Mouse (Mus musculus): Measurements from ENCODE around the gene Olfr813.
"Not testable (repeated sequence)": the region's sequence is repeated elsewhere in the genome, so short reads cannot be mapped to it uniquely, and the experiment has no call there.

Gene Olfr813

DNA sequence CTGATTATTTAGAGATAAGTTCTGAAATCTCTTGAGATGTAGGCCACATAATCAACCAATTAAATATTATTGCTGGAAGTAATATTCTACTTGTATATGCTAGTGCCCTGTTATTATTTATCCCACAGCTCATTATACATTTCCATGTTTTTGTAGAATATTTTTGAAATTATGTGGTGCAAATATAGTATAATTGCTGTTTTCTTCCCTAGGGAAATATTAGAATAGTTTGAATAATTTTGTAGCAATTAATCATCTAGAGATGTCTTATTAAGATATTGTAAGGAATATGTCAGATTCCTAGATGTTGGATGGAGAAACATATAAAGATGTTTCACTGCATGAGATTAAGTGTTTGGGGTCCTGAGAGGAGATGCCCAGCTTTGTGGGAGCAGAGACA, at the start of gene Olfr813:
Olfr813 (plus strand) TSS at position 301 of the 400 bp plus-strand sequence.
- no peak for DNase-seq (ENCODE audit: low spot score)

DNA sequence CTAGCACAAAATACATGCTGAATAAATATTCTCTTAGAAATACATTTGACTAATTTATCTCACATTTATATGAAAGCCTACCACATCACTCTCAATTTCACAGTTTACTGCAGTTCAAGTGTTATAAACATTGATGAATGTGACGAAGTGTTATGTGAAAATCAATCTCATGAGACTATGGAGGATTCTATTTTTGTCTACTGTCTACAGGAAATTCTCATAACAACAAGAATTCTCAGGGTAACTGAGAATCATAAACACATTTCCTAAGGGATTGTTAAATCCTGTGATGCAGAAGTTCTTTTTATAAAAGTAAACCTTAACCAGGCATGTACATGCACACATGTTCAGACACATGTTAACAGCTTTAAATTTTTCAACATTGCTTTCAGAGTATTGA, 9.2 kb upstream of the Olfr813 start, which contains the start of gene Olfr812:
Olfr812 (minus strand) TSS at position 101 of the 400 bp plus-strand sequence.
- DNase-seq (ENCODE audit: low spot score) = no peak

DNA sequence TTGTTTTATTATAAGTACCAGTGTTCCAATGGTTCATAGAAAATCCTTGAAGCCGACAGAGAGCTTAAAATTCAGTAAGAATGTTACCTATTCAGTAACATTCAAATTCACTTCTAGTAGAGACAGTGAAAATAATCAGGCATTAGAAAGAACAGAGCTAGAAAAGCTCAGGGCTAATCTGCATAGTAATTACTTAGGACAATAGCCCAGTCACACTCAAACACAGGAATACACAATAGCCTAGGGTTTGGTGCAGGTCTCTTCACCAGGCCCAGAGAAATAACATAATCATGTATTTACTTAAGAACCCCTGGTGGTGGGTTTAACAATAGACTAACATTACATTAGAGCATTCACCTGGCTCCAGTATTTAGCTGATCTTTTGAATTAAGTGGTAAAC, 7.8 kb upstream of the Olfr813 start:
- no peak for DNase-seq (ENCODE audit: low spot score)

DNA sequence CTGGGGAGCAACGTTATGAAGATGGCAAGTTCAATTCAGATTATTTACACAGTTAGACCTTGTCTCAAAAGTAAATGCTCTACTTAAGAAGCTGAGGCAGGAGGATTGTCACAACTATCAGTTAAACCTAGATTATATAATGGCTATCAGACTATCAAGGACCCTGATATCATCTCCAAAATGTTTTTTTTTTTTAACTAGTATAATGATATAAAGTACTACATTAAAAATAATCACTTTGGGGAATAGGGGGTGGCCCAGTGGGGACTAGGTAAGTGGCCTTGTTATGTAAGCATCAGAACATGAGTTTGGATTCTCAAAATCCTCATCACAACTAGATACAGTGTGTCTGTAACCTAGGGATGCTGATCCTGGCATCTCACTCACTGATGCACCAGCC, 24.6 kb downstream of the Olfr813 start, which contains the start of gene Olfr814:
Olfr814 (minus strand) TSS at position 101 of the 400 bp plus-strand sequence.
- not testable (repeated sequence) for DNase-seq (ENCODE audit: low spot score)

DNA sequence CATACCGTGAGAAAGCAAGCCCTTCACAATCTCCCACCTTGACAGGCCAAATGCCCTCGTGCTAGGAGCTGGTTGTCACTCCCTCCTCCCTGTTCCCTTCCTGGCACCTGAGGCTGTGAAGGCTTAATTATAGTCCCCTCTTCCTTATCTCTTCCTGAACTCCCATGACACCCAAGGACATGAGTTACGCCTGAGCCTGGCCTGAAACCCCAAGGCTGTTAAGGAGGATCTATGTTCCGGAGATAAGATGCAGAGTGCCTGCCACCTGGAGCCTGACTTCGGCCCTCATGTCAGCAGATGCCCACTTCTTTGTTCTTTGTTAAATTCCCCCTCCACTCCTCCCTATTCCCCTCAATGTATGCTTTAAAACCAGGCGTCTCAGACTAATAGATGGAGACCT, 30.3 kb downstream of the Olfr813 start:
- DNase-seq (ENCODE audit: low spot score) = not testable (repeated sequence)

DNA sequence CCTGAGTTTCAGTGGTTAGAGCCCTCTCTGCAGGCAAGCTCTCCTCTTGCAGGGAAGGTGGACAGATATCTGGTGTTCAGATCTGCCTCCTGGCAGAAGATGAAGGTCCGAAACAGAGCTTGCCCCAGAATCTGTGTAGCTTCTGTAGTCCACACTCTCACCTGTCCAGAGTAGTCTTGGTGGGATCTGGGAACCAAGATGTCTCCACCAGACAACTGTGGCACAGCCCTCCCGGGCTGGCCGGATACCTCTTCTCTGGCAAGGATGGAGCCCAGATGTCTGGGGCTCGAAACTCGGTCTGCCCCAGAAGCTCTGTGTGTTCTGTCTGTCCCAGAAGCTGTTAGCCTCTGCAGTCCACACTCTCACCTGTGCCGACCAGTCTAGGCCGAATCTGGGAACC, 30.8 kb downstream of the Olfr813 start:
- no peak for DNase-seq (ENCODE audit: low spot score)

DNA sequence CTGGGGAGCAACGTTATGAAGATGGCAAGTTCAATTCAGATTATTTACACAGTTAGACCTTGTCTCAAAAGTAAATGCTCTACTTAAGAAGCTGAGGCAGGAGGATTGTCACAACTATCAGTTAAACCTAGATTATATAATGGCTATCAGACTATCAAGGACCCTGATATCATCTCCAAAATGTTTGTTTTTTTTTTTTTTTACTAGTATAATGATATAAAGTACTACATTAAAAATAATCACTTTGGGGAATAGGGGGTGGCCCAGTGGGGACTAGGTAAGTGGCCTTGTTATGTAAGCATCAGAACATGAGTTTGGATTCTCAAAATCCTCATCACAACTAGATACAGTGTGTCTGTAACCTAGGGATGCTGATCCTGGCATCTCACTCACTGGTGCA, 50.6 kb downstream of the Olfr813 start, which contains the start of gene Olfr815:
Olfr815 (minus strand) TSS at position 101 of the 400 bp plus-strand sequence.
- not testable (repeated sequence) for DNase-seq (ENCODE audit: low spot score)

All from embryo, embryonic 10 days (tissue).